Mouse (Mus musculus): Measurements from ENCODE around the gene Tax1bp3.

DNA sequence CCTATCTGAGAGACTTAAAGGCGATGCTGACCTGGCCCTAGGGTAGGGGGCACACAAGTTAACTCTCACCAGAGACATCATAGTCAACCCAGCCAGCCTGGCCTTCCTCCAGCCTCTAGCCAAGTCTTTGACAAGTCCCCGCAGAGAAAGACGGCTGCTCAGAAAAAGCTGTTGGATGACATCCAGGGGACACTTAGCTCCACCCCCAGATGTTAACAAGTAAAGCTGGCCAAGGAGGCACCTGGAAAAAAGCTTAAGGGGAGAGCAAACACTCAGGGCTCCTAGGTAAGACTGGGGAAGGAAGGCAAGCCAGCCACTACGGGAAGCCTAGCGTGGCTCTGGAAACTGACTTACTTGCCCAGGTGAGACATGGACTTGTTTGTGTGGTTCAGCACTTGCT is 4.7 kb upstream of the Tax1bp3 start:
- TF ChIP-seq CTCF (IDR thresholded peaks at IDR 0.05; ENCODE audit: extremely low read depth, insufficient read depth, low read length) (no peak), POLR2A (IDR thresholded peaks at IDR 0.05; ENCODE audit: extremely low read depth, insufficient read depth, low read length) (no peak)

Measured in cortical plate, adult 2 months (tissue).